Mouse (Mus musculus) fibroblast of lung, adult 2 months (primary cell): ENCODE data around the gene Cacng7.

Source experiments
- DNase-seq: peaks from one replicate; pipeline ENCODE4 v3.0.0-alpha.2; 2011; ENCODE audit warnings: low read depth

Cacng7 gene

GRCm38 (mm10) chr7:3347366-3348287 is 14.9 kb downstream of the Cacng7 start:
- no peak for DNase-seq

GRCm38 (mm10) chr7:3348326-3348725 is 15.6 kb downstream of the Cacng7 start:
- DNase-seq = no peak

- DNase-seq = no peak
Observed at GRCm38 (mm10) chr7:3349775-3350174, 17.0 kb downstream of the Cacng7 start.

- DNase-seq = no peak
Observed at GRCm38 (mm10) chr7:3351536-3351935, 18.8 kb downstream of the Cacng7 start.

GRCm38 (mm10) chr7:3354850-3355249 is 22.1 kb downstream of the Cacng7 start:
- no peak for DNase-seq

- no peak for DNase-seq
Observed at GRCm38 (mm10) chr7:3360678-3361077, 27.9 kb downstream of the Cacng7 start.

GRCm38 (mm10) chr7:3365547-3366279 is 33.0 kb downstream of the Cacng7 start:
- no peak for DNase-seq

GRCm38 (mm10) chr7:3366705-3367516 is 34.2 kb downstream of the Cacng7 start:
- no peak for DNase-seq

GRCm38 (mm10) chr7:3367569-3367968 is 34.8 kb downstream of the Cacng7 start:
- no peak for DNase-seq

GRCm38 (mm10) chr7:3368311-3368710 is 35.6 kb downstream of the Cacng7 start:
- no peak for DNase-seq

GRCm38 (mm10) chr7:3369189-3369588 is 36.4 kb downstream of the Cacng7 start:
- no peak for DNase-seq

GRCm38 (mm10) chr7:3370407-3370806 is 37.7 kb downstream of the Cacng7 start:
- DNase-seq = no peak

- DNase-seq = no peak
Observed at GRCm38 (mm10) chr7:3372376-3372775, 39.6 kb downstream of the Cacng7 start.

- DNase-seq = no peak
Observed at GRCm38 (mm10) chr7:3373754-3374153, 41.0 kb downstream of the Cacng7 start.

- peak; percentile 69 for DNase-seq
Observed at GRCm38 (mm10) chr7:3376831-3377230, 44.1 kb downstream of the Cacng7 start.

- DNase-seq = no peak
Observed at GRCm38 (mm10) chr7:3382123-3382522, 49.4 kb downstream of the Cacng7 start.

- no peak for DNase-seq
Observed at GRCm38 (mm10) chr7:3384807-3385319, 52.1 kb downstream of the Cacng7 start.

- no peak for DNase-seq
Observed at GRCm38 (mm10) chr7:3386036-3386730, 53.4 kb downstream of the Cacng7 start.

GRCm38 (mm10) chr7:3387761-3388160 is 55.0 kb downstream of the Cacng7 start:
- no peak for DNase-seq

- DNase-seq = no peak
Observed at GRCm38 (mm10) chr7:3388885-3389284, 56.1 kb downstream of the Cacng7 start.
